Mouse (Mus musculus): ENCODE data around the gene Orc5. TPM values are rescaled to one million over a fixed set of nuclear protein-coding genes. Genes with fewer than 3 reads are reported as not detected.
"Not testable (repeated sequence)": the region's sequence is repeated elsewhere in the genome, so short reads cannot be mapped to it uniquely, and the experiment has no call there.

Orc5 gene
- total RNA-seq, 1 experiment from 2014 or later: 17.9 TPM

DNA sequence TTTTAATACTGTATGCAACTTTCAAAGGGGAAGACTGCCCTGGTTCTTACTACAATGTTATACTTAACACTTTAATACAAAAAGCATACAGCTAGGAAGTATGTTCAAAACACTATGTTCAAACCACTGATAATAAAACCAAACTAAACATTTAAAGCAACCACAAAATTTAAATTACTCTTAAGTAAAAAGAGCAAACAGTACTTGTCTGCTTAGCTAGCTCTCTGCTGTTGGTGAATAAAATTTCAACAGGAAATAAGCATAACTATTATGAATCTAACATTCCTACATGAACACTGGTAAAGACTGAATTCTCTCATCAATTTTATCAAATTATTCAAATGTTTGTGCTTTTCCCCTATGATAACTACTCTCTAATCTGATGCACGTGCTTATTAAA is 13.5 kb downstream of the Orc5 start:
- DNase-seq: no peak

- DNase-seq: no peak
These were observed 17.7 kb downstream of the Orc5 start for GRCm38 (mm10) chr5:22532571-22532970.

DNA sequence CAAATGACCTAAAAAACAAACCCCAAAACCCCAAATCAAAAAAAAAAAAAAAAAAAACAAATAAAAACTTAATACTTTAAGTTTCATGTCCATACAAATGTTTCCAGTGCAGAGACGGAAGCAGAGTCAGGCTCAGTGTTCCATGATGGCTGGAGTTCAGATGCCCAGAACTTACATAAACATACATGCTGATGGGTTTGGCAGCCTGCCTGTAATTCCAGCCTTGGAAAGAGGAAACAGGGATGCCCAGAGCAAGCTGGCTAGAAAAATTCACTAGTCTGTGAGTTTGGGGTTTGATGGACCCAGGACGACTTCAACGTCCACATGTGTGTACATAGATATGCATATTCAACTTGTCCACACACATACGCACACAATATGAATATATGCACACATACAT is 27.6 kb downstream of the Orc5 start:
- no peak for DNase-seq

DNA sequence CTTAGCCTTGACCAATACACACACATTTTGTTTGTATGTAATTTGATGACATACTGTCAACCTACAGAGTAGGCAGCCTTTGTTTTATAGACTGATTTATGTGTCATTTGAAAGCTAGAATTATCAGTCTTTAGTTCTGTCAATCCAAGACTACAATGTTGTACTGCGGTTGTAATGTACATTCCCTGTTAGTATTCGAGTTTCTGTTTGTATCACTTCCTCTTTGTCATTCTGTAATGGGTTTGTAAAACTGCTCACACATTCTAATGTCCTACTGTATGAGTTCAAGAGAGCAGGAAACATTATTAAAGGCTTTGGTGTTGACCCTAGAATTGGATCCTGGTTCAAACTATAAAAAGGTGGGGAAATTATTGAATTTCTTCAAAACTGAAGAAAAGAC is 30.5 kb downstream of the Orc5 start:
- DNase-seq: no peak

GRCm38 (mm10) chr5:22515745-22516144 is 34.5 kb downstream of the Orc5 start:
- DNase-seq: not testable (repeated sequence)

- not testable (repeated sequence) for DNase-seq
These were observed 36.0 kb downstream of the Orc5 start for GRCm38 (mm10) chr5:22514231-22514630.

- DNase-seq: not testable (repeated sequence)
These were observed 37.6 kb downstream of the Orc5 start for GRCm38 (mm10) chr5:22512579-22512978.

GRCm38 (mm10) chr5:22511824-22512223 is 38.4 kb downstream of the Orc5 start:
- no peak for DNase-seq

GRCm38 (mm10) chr5:22508560-22508959 is 41.7 kb downstream of the Orc5 start:
- no peak for DNase-seq

DNA sequence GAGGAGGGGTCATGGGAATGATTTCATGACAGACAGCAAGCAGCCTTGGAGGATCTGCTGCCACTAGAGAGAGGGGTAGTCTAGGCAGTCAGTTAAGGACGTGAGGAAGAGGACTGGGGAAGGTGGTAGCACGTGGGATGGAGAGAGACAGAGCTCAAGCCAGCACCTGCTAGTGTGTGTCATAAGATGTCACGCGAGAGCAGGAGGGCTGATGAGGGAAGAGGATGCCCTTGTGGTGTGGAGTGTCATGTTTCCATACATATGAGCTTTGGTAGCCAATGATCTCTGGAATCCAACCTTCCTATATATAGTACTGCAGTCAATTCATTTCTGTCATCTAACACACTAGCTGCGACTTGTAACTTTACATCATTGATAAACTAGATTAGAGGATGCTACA is 50.8 kb downstream of the Orc5 start:
- DNase-seq: no peak

DNA sequence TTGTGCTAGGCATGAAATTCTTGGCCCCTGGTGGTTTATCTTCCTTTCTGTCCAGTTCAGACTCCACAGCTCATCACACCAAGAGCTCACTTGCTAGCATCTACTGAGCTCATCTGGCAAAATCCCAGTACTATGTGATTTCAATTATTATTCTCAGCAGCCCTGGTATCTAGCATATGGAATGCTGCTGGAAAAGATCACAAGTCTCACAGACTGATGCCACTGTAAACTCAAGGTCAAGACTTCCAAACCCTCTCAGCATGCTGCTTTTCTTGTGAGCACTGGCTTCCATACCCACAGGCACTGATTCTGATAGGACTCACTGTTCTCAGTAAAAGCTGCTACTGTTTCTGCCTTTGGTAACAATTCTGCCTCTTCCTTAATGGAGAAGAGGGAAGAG is 59.1 kb downstream of the Orc5 start:
- DNase-seq: no peak

- peak; percentile 12 for DNase-seq
These were observed 61.1 kb downstream of the Orc5 start for GRCm38 (mm10) chr5:22489091-22489490.

GRCm38 (mm10) chr5:22486601-22487206 is 63.5 kb downstream of the Orc5 start:
- peak; percentile 8 for DNase-seq

DNA sequence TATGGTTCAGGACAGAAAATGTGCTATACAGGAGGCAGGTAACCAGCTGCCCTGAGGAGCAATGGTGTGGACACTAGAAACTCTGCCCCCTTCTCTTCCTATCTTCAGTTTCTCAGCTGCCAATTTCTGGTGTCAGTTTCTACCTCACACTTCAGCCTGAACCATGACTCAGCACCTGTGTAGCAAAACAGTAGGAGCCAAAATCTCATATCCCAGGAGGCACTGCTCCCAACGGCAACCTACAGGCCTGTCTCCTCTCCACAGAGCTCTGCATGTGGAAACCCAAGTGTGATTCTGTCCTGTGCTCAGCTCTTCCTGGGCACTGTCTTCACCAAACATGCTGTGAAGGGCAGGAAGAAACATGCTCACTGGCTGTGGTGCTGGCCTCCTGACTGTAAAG is 64.5 kb downstream of the Orc5 start:
- DNase-seq: no peak

DNA sequence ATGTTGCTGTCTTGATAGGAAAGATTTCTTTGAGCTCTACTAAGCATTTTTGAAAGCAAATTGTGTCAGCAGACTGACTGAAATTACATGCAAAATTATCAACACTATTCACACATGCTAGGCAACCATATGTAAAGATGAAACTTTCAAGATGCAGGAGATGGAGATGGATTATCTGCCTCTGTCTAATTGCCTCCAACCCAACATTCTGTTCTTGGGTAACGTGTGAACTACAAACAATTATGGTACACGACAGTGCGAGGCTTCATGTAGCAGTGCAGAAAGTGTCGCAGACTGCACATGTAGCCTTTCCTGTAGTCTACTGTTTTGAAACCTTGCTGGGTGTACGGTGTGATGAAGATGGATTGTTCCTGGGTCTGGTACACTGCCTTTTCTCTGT is 67.7 kb downstream of the Orc5 start:
- no peak for DNase-seq

GRCm38 (mm10) chr5:22472445-22472844 is 77.8 kb downstream of the Orc5 start:
- DNase-seq: not testable (repeated sequence)

DNA sequence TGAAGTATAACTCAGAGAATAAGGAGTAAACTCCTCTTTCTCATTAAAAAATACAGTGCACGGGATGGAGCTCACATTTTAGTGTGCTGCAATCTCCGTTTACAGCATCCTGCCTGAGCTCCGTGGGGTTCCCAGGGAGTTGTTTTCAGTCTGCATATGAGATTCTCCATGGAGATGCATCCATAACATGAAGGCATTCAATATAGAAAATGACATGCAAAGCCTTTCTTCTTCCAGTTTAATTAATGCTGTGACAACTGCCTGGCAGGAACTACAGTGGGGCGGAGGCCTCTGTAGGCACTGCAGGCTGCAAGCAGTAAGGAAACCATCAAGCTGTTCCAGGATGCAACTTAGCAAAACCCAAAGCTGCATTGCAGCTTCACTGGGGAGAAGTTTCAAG is 79.0 kb downstream of the Orc5 start:
- no peak for DNase-seq

- no peak for DNase-seq
These were observed 97.2 kb downstream of the Orc5 start for GRCm38 (mm10) chr5:22452871-22453661.

GRCm38 (mm10) chr5:22452452-22452851 is 97.8 kb downstream of the Orc5 start:
- no peak for DNase-seq

DNA sequence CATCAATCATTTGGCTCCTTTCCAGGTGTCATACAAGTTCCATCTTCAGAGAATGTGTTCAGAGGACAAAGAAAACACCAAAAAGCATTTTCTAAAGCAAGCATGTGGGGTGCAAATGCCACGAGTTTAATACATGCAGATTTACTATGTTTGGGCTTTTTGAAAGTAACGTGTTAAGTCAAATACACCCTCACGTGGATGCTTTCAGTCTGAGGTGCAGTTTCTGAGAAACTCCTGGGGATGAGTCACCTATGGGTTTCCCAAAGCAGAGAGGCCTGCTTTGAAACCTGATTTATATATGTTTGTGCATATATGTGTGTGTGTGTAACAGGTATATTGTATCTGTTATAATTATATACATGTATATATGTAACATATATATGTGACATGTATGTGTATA is 98.5 kb downstream of the Orc5 start:
- no peak for DNase-seq

DNA sequence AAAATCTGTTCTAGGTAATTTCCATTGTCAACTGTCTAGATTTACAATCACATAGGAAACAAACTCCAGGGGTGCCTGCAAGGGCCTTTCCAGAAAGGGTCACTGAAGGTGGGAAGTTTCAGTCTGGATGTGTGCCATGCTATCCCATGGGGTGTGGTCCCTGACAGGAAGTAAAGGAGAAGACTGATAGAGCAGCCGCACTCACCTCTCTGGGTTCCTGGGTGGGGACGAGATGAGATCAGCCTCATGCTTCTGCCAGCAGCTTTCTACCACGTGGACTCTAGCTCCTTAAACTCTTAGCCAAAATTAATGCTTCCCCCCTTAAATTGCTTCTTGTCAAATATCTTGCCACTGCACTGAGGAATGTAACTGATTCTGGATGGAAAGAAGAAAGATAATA is 100.7 kb downstream of the Orc5 start:
- DNase-seq: no peak
